Mouse (Mus musculus): ENCODE results near the gene Sgo1. TPM values are rescaled to one million over a fixed set of nuclear protein-coding genes. Genes with fewer than 3 reads are reported as not detected.
"Not testable (repeated sequence)": the region's sequence is repeated elsewhere in the genome, so short reads cannot be mapped to it uniquely, and the experiment has no call there.

The Sgo1 gene
- polyA plus RNA-seq (2015; fragmentation: Nextera tagmentation; extraction: Ambion mirVana), result 32.8 and 38.3 TPM in 2 replicates

DNA sequence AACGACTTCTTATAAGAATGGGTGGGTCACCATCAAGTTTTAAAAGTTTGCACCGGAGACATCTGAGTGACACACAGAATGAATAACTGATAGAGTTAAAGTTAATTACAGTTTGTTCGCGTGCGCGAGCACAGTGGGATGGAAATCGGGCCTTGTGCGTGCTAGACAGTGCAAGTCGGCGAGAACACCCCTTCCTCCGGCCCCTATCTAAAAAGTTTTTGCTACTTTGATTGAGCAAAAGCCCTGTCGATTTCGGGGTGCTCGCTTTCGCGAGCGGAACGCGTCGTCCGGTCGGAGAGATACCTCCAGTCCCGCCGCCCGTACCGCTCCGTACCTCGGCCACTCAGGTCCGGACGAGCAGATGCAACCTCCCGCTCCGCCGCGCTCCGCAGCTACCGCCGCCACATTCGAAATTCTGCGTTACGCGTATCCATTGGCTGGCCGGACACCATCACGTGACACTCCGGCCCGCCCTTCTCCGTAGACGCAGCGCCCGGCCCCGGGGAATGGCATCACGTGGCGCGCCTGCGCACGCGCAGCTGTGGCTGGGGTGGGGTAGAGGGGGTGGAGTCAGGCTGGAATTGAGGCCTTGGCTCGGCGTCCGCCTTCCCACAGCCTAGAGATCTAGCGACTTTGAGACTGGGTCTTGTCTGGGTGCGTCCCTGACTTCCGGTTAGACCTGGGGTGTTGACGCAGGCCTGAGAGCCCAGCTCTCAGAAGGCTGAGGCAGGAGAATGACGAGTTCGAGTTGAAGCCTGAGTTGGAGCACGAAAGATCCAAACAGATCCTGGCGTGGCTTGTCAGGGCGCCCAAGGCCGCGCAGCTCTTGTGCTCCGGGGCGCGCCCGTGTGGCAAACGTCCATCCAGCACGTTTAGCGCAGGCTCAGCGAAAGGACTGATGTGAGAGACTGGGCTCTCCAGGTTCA is at the start of gene Sgo1:
Gene Sgo1, minus strand, starts transcription at position 457 of the 926 bp plus-strand sequence.
- Histone ChIP-seq H3K9ac (peak within 1 kb of the TSS; percentile 76), H3K4me2 (replicated peaks) (peak within 1 kb of the TSS; percentile 67), H3K9me3 (no peaks in the 10 kb centered on the region), H3K4me1 (peaks cover 11% of the 10 kb centered on the region), H3K27me3 (no peaks in the 10 kb centered on the region), H3K27ac (peak within 1 kb of the TSS; percentile 96), H3K36me3 (peaks cover 24% of the 10 kb centered on the region), H3K4me3 (peak within 1 kb of the TSS; percentile 68)
- peak; percentile 99 for ATAC-seq (ENCODE audit: low FRiP score, low read depth)
- WGBS, result under 1% methylated on average over 78 of the region's 78 CpGs

- not testable (repeated sequence) for H3K27ac ChIP-seq
Observed at GRCm38 (mm10) chr17:53718916-53719315, 29.8 kb upstream of the Sgo1 start.

GRCm38 (mm10) chr17:53718474-53718873 is 29.3 kb upstream of the Sgo1 start:
- no peak for ATAC-seq (ENCODE audit: low FRiP score, low read depth)
- H3K9me3 ChIP-seq, result no peaks in the 10 kb centered on the region
- H3K27me3 ChIP-seq, result no peaks in the 10 kb centered on the region
- no peak overlapping the region for H3K9ac ChIP-seq
- H3K36me3 ChIP-seq, result no peaks in the 10 kb centered on the region
- no peak overlapping the region for H3K4me2 ChIP-seq (replicated peaks)
- no peaks in the 10 kb centered on the region for H3K4me1 ChIP-seq
- no peak overlapping the region for H3K4me3 ChIP-seq
- no peak overlapping the region for H3K27ac ChIP-seq
- WGBS, result 60% methylated on average over 1 of the region's 1 CpGs

More at GRCm38 (mm10) chr17:53718916-53719315, 29.8 kb upstream of the Sgo1 start:
- not testable (repeated sequence) for H3K9me3 ChIP-seq; H3K4me3 ChIP-seq; H3K27me3 ChIP-seq; H3K9ac ChIP-seq; H3K4me1 ChIP-seq; H3K4me2 ChIP-seq (replicated peaks); ATAC-seq (ENCODE audit: low FRiP score, low read depth); H3K36me3 ChIP-seq
- WGBS, result 81% methylated on average over 3 of the region's 3 CpGs

- H3K27me3 ChIP-seq; H3K9me3 ChIP-seq; H3K36me3 ChIP-seq; H3K9ac ChIP-seq; H3K27ac ChIP-seq; H3K4me2 ChIP-seq (replicated peaks); H3K4me3 ChIP-seq; ATAC-seq (ENCODE audit: low FRiP score, low read depth); H3K4me1 ChIP-seq: not testable (repeated sequence)
- 57% methylated on average over 1 of the region's 1 CpGs for WGBS
Observed at GRCm38 (mm10) chr17:53715161-53715560, 26.0 kb upstream of the Sgo1 start.

GRCm38 (mm10) chr17:53714453-53714852 is 25.3 kb upstream of the Sgo1 start:
- Histone ChIP-seq H3K4me1 (no peaks in the 10 kb centered on the region), H3K9ac (no peak overlapping the region), H3K27me3 (no peaks in the 10 kb centered on the region), H3K4me3 (no peak overlapping the region), H3K27ac (no peak overlapping the region), H3K9me3 (no peaks in the 10 kb centered on the region), H3K4me2 (replicated peaks) (no peak overlapping the region), H3K36me3 (no peaks in the 10 kb centered on the region)
- ATAC-seq (ENCODE audit: low FRiP score, low read depth), result no peak
- WGBS, result 60% methylated on average over 1 of the region's 1 CpGs

GRCm38 (mm10) chr17:53697521-53697920 is 8.4 kb upstream of the Sgo1 start:
- not testable (repeated sequence) for H3K9me3 ChIP-seq; H3K9ac ChIP-seq; H3K4me3 ChIP-seq; H3K27me3 ChIP-seq; H3K4me2 ChIP-seq (replicated peaks); H3K27ac ChIP-seq; ATAC-seq (ENCODE audit: low FRiP score, low read depth); H3K4me1 ChIP-seq; H3K36me3 ChIP-seq
- 87% methylated on average over 8 of the region's 8 CpGs for WGBS

DNA sequence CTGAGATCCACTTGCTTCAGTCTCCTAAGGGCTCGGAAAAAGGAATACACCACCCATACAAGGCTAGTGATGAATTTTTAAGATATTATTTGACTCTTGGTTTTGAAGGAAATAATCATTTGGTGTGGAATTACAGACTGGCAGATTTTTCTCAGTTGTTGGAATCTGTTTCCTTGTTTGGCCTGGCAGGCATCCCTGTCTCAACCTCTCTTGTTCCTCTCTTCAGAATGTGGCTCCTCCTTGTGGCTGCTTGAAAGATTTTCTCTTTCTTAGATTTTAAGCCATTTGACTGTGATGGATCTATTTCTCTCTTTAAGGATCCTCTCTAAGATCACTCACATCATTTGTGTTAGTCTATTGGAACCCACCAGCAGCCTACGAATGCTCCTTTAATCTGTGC is 4.9 kb upstream of the Sgo1 start:
- 77% methylated on average over 2 of the region's 2 CpGs for WGBS
- Histone ChIP-seq H3K27me3 (no peaks in the 10 kb centered on the region), H3K27ac (no peak overlapping the region), H3K4me1 (peaks cover 4% of the 10 kb centered on the region; the same call in 1 of the 2 replicates), H3K4me3 (no peak overlapping the region), H3K36me3 (no peaks in the 10 kb centered on the region), H3K9ac (no peak overlapping the region), H3K4me2 (replicated peaks) (no peak overlapping the region), H3K9me3 (no peaks in the 10 kb centered on the region)
- ATAC-seq (ENCODE audit: low FRiP score, low read depth), result no peak

DNA sequence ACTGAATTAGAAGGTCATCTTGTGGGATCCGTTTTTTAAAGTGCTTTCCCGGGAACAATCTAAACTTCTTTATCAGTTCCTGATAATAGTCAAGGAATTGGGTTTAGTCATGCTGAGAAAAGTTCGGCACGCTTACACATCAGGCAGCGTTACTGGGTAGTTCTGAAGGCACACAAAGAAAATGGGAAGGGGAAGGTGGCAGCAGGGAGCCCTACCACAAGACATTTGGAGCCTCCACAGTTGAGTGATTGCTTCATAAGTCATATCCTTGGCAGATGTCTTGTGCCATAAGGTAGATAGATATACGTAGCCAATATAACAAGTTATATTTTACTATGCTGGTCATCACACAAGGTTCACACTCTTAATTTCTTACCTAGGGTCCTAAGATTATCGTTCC is 813 bp upstream of the Sgo1 start:
- Histone ChIP-seq H3K4me3 (peak overlapping the region; percentile 68), H3K4me1 (peaks cover 11% of the 10 kb centered on the region), H3K36me3 (peaks cover 17% of the 10 kb centered on the region), H3K27ac (peak overlapping the region; percentile 96), H3K27me3 (no peaks in the 10 kb centered on the region), H3K9ac (peak overlapping the region; percentile 76), H3K4me2 (replicated peaks) (peak overlapping the region; percentile 67), H3K9me3 (no peaks in the 10 kb centered on the region)
- WGBS, result 28% methylated on average over 7 of the region's 7 CpGs
- ATAC-seq (ENCODE audit: low FRiP score, low read depth), result no peak

DNA sequence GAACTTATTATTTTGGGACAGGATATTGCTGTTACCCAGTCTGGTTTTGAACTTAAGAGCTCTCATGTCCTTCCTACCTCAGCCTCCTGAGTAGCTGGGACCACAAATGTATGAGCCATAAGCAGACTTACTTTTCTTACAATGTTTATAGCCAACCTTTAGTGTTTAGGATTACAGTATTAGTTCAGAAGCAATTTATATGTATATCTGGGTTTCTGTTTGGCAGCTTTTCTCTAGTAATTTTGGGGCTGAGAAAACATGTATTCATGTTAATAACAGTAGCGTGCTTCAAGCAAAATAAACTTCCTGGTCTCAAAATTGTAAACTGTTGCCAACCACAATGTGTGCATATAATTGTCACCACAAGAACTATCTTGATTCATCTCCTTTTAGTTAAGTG is 812 bp downstream of the Sgo1 start:
- Histone ChIP-seq H3K9me3 (no peaks in the 10 kb centered on the region), H3K36me3 (peaks cover 28% of the 10 kb centered on the region), H3K4me2 (replicated peaks) (peak overlapping the region; percentile 67), H3K27me3 (no peaks in the 10 kb centered on the region), H3K4me1 (peaks cover 11% of the 10 kb centered on the region), H3K4me3 (peak overlapping the region; percentile 68), H3K27ac (no peak overlapping the region), H3K9ac (peak overlapping the region; percentile 72)
- 19% methylated on average over 1 of the region's 1 CpGs for WGBS
- ATAC-seq (ENCODE audit: low FRiP score, low read depth), result no peak

- H3K9me3 ChIP-seq, result no peaks in the 10 kb centered on the region
- H3K36me3 ChIP-seq, result peaks cover 66% of the 10 kb centered on the region
- no peak overlapping the region for H3K27ac ChIP-seq
- no peak for ATAC-seq (ENCODE audit: low FRiP score, low read depth)
- H3K4me3 ChIP-seq, result no peak overlapping the region
- no peak overlapping the region for H3K9ac ChIP-seq
- no peaks in the 10 kb centered on the region for H3K4me1 ChIP-seq
- WGBS, result 86% methylated on average over 8 of the region's 8 CpGs
- no peak overlapping the region for H3K4me2 ChIP-seq (replicated peaks)
- no peaks in the 10 kb centered on the region for H3K27me3 ChIP-seq
Observed at GRCm38 (mm10) chr17:53678716-53679115, 10.4 kb downstream of the Sgo1 start.

GRCm38 (mm10) chr17:53670453-53670852 is 18.7 kb downstream of the Sgo1 start:
- H3K27ac ChIP-seq, result no peak overlapping the region
- H3K9me3 ChIP-seq, result no peaks in the 10 kb centered on the region
- ATAC-seq (ENCODE audit: low FRiP score, low read depth), result no peak
- no peak overlapping the region for H3K4me3 ChIP-seq
- no peaks in the 10 kb centered on the region for H3K27me3 ChIP-seq
- no peak overlapping the region for H3K9ac ChIP-seq
- 89% methylated on average over 8 of the region's 8 CpGs for WGBS
- H3K4me1 ChIP-seq, result no peaks in the 10 kb centered on the region
- no peak overlapping the region for H3K4me2 ChIP-seq (replicated peaks)
- peaks cover 70% of the 10 kb centered on the region for H3K36me3 ChIP-seq

- Histone ChIP-seq H3K27me3 (no peaks in the 10 kb centered on the region), H3K4me1 (no peaks in the 10 kb centered on the region), H3K9ac (no peak overlapping the region), H3K9me3 (no peaks in the 10 kb centered on the region), H3K27ac (no peak overlapping the region), H3K4me2 (replicated peaks) (no peak overlapping the region), H3K4me3 (no peak overlapping the region), H3K36me3 (peaks cover 67% of the 10 kb centered on the region)
- no peak for ATAC-seq (ENCODE audit: low FRiP score, low read depth)
- WGBS, result 68% methylated on average over 2 of the region's 2 CpGs
Observed at GRCm38 (mm10) chr17:53664703-53665382, 24.3 kb downstream of the Sgo1 start.
